Mouse (Mus musculus): ENCODE measurements around the gene Trpv5. TPM values are rescaled to one million over a fixed set of nuclear protein-coding genes. Genes with fewer than 3 reads are reported as not detected.

The Trpv5 gene
- polyA plus RNA-seq (2021; fragmentation: Nextera tagmentation): not detected in 2 replicates
- long read RNA-seq, experiment 1: 0 reads
- long read RNA-seq, experiment 2: 0 reads

GRCm38 (mm10) chr6:41680669-41681068 is at the start of gene Trpv5:
Gene Trpv5 (minus strand): TSS chr6:41680769.

DNA sequence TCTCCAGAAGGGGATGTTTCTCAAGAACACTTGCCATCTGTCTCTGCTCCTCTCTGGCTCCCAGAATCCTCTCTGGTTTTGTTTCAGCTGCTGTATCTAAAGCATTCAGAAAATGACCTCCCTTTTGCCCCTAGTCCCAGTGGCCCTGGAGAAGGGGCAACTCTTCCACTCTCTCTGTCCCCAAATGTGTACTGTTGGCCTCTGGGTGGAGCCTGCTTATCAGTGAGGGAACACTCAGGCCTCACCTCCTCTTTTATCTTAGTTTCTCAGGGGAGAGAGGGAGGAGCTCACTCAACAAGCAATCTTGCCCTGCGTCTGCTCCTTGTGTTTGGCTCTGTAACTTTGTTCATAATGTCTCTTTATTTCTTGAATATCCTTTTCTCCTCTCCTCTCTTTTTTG is 23.6 kb upstream of the Trpv5 start, which contains the start of gene Kel:
Kel (minus strand) TSS at position 217 of the 400 bp plus-strand sequence.

DNA sequence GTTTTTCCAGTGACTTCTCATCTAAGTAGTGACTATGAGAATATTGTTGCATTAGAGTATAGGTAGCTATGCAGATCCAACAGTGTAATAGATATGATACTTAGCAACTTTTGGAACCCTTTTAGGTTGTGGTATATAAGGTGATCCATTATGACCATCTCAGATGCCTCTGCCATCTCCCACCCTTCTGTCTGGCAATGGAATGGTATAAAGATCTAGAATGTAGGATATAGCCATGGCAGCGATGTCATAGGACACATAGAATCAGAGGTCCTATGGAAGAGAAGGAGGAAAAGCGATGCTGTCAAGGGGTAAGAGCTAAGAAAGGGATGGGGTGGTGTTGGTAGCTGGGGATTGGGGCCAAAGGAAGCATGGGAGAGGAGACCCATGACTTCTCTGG is 3.6 kb upstream of the Trpv5 start, which contains the start of gene Llcfc1:
Llcfc1 (plus strand) TSS at position 301 of the 400 bp plus-strand sequence.

GRCm38 (mm10) chr6:41636178-41636577 is 44.4 kb downstream of the Trpv5 start, which contains the start of gene Trpv6:
Gene Trpv6 (minus strand): TSS chr6:41636405.

DNA sequence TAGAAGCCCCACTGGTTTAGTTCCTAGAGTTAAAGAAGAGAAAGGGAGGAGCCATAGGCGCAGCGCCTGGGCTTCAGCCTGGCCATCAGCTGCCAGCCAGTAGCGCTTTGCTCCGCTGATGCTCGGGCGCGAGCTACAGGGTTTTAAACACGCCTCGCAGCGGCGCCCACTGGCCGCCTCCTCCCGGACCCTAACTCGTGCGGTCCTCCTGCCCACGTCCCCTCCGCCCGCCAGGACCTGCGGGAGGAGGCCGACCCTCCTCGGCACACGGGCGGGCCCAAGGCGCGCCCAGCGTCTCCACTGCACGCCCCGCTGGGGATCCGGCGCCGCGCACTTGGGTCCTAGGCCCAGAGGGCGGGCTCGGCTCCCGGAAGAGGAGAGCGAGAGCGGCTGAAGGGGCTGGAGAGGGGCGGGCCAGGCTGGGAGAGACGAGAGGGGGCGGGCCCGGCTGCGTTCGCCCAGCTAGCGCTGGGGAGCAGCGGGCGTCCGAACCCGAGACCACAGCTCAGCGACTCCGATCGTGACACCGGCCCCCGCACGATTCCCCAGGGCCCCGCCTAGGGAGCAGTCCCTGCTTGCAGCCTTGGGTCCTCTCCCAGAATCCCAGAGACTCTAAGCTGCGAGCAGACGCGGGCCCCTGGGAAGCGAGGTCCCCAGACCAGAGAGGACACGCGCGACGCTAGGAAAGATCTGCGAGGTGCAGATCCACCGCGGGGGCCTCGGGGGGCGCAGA is 75.3 kb downstream of the Trpv5 start, which contains the start of gene Ephb6:
Ephb6 (plus strand) TSS at position 422 of the 733 bp plus-strand sequence.

Other genes with a start within 250 kb of the Trpv5 start
- 2.6 and 2.8 TPM in 2 replicates for gene Gm10334, start 234.6 kb downstream of the Trpv5 start, polyA plus RNA-seq (2021; fragmentation: Nextera tagmentation)
- not detected in 2 replicates for gene Prss1, start 221.8 kb downstream of the Trpv5 start, polyA plus RNA-seq (2021; fragmentation: Nextera tagmentation)
- gene Prss2, start 159.0 kb downstream of the Trpv5 start, polyA plus RNA-seq (2021; fragmentation: Nextera tagmentation): not detected in 2 replicates
- 57.2 and 65.4 TPM in 2 replicates for gene Ephb6, start 75.3 kb downstream of the Trpv5 start, polyA plus RNA-seq (2021; fragmentation: Nextera tagmentation)
- gene Trpv6, start 44.4 kb downstream of the Trpv5 start, polyA plus RNA-seq (2021; fragmentation: Nextera tagmentation): 0.61 and 0.71 TPM in 2 replicates
- gene Llcfc1, start 3.7 kb upstream of the Trpv5 start, polyA plus RNA-seq (2021; fragmentation: Nextera tagmentation): not detected in 2 replicates
- not detected in 2 replicates for gene Kel, start 23.6 kb upstream of the Trpv5 start, polyA plus RNA-seq (2021; fragmentation: Nextera tagmentation)
- not detected in 2 replicates for gene Olfr459, start 94.4 kb upstream of the Trpv5 start, polyA plus RNA-seq (2021; fragmentation: Nextera tagmentation)
- not detected in 2 replicates for gene Pip, start 166.8 kb upstream of the Trpv5 start, polyA plus RNA-seq (2021; fragmentation: Nextera tagmentation)
- gene Sval2, start 172.2 kb upstream of the Trpv5 start, polyA plus RNA-seq (2021; fragmentation: Nextera tagmentation): not detected in 2 replicates

All from left cerebral cortex, adult 6 months (tissue).